Mouse (Mus musculus) erythroblast, embryonic 14.5 days (primary cell): Measurements from ENCODE around the gene Gm21962.

Source experiments
- GATA1 ChIP-seq: IDR thresholded peaks from 2 replicates; pipeline ENCODE4 v1.6.1; 2012; ENCODE audit warnings: low read length, inconsistent platforms, mixed read lengths
- TAL1 ChIP-seq: IDR thresholded peaks from 3 replicates; pipeline ENCODE4 v1.6.1; 2012; ENCODE audit warnings: low read length, inconsistent platforms, mixed read lengths

GRCm38 (mm10) chr3:137715946-137716345 is 44.6 kb downstream of the Gm21962 start:
- TF ChIP-seq TAL1 = no peak
- TF ChIP-seq GATA1 = no peak
